Mouse (Mus musculus) neural tube, embryonic 15.5 days (tissue): ENCODE measurements at regions not wholly inside any gene's neighbourhood (a gene's known extent, or its start where the extent isn't known, plus 50 kb on each side); places are given as distances from the start of the nearest gene placed in this dataset.
A peak's percentile ranks its signal among the peaks of the same experiment; 100 is the strongest.

ENCODE experiments used
- ATAC-seq: fragments of 200-750 bp; cut with Nextera tagmentation; 2 replicates; pipeline ENCODE4 v1.8.0; 2017; ENCODE audit warnings: mild to moderate bottlenecking, moderate TSS enrichment, moderate library complexity; ENCODE audit not compliant: low FRiP score
- H3K27ac ChIP-seq: fragments of 300-500 bp; sonication (generic); replicated peaks from 2 replicates; pipeline ENCODE4 v1.5.1; 2015; ENCODE audit warnings: mild to moderate bottlenecking, inconsistent platforms
- H3K27me3 ChIP-seq: fragments of 300-500 bp; sonication (generic); replicated peaks from 2 replicates; pipeline ENCODE4 v1.6.1; 2015; ENCODE audit warnings: inconsistent platforms
- H3K36me3 ChIP-seq: fragments of 300-500 bp; sonication (generic); 2 replicates; pipeline ENCODE4 v1.6.1; 2015; ENCODE audit warnings: inconsistent platforms
- H3K4me1 ChIP-seq: fragments of 300-500 bp; sonication (generic); 2 replicates; pipeline ENCODE4 v1.6.1; 2015; ENCODE audit warnings: inconsistent platforms
- H3K4me2 ChIP-seq: fragments of 300-500 bp; sonication (generic); 2 replicates; pipeline ENCODE4 v1.6.1; 2015; ENCODE audit warnings: inconsistent platforms, mild to moderate bottlenecking, moderate library complexity
- H3K4me3 ChIP-seq: fragments of 300-500 bp; sonication (generic); replicated peaks from 2 replicates; pipeline ENCODE4 v1.5.1; 2015; ENCODE audit warnings: mild to moderate bottlenecking, inconsistent platforms
- H3K9ac ChIP-seq: fragments of 300-500 bp; sonication (generic); replicated peaks from 2 replicates; pipeline ENCODE4 v1.6.1; 2015; ENCODE audit warnings: mild to moderate bottlenecking, inconsistent platforms
- H3K9me3 ChIP-seq: fragments of 300-500 bp; sonication (generic); replicated peaks from 2 replicates; pipeline ENCODE4 v1.6.1; 2016; ENCODE audit warnings: inconsistent platforms
- WGBS: fragments of 180-500 bp; shearing (Covaris S2); methylation state at CpG from one replicate; pipeline ENCODE4 v1.1.7; 2015; ENCODE audit warnings: mixed read lengths; 5-methylcytosine and 5-hydroxymethylcytosine counted together

DNA sequence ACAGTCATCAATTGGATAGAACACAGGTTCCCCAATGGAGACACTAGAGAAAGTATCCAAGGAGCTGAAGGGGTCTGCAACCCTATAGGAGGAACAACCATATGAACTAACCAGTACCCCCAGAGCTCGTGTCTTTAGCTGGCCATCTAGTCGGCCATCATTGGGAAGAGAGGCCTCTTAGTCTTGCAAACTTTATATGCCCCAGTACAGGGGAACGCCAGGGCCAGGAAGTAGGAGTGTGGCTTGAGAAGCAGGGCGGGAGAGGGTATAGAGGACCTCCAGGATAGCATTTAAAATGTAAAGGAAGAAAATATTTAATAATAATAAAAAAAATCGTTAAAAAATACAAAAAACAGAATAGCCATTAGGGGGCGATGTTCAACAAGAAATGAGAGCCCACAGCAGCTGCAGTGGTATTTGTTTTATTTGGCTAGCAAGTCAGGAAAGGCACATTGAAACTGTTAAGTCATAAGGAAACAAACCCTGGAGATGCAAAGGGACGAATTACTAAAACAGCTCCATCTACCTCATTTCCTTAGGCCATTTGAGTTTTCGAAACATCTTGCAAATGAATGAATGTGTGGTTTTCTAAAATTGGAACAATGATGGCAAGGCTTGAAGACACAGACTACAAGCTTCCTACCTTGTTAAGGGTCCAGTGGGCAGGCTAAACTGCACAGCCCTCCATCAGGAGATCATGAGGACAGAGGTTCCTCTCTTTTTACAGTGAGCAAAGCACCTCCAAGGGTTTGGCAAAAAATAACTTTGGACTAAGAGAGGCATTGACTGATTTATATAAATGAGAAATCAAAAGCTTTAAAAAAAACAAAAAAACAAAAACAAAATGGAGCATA, 350.7 kb upstream of the Rasa1 start:
- no peak overlapping the region for H3K9ac ChIP-seq
- peak overlapping the region; percentile 29; the same call in 1 of the 2 replicates for H3K4me2 ChIP-seq
- no peaks in the 10 kb centered on the region for H3K27me3 ChIP-seq
- 29% methylated on average over 8 of the region's 8 CpGs for WGBS
- H3K4me3 ChIP-seq = no peak overlapping the region
- peak; percentile 59; the same call in 1 of the 2 replicates for ATAC-seq
- no peak overlapping the region for H3K27ac ChIP-seq
- no peaks in the 10 kb centered on the region for H3K9me3 ChIP-seq
- no peaks in the 10 kb centered on the region for H3K4me1 ChIP-seq
- no peaks in the 10 kb centered on the region for H3K36me3 ChIP-seq

- 84% methylated on average over 4 of the region's 4 CpGs for WGBS
- Histone ChIP-seq H3K27me3 (no peaks in the 10 kb centered on the region), H3K4me2 (no peak overlapping the region), H3K4me1 (no peaks in the 10 kb centered on the region), H3K9me3 (no peaks in the 10 kb centered on the region), H3K27ac (no peak overlapping the region), H3K4me3 (no peak overlapping the region), H3K9ac (no peak overlapping the region), H3K36me3 (no peaks in the 10 kb centered on the region)
- ATAC-seq = no peak
Observed at GRCm38 (mm10) chr13:85629506-85630175, 340.7 kb upstream of the Rasa1 start.
